Mouse (Mus musculus): Measurements from ENCODE around the gene Hipk2.

GRCm38 (mm10) chr6:38710449-38710848 lies 165.5 kb downstream of the Hipk2 start:
- TF ChIP-seq CTCF (IDR thresholded peaks at IDR 0.05; ENCODE audit: control insufficient read depth, insufficient read depth, low read length): no peak
- TF ChIP-seq POLR2A (IDR thresholded peaks at IDR 0.05; ENCODE audit: borderline replicate concordance, control insufficient read depth, low read depth, low read length): no peak

Data from bone marrow, adult 2 months (tissue).